Mouse (Mus musculus): ENCODE measurements at regions not wholly inside any gene's neighbourhood (a gene's known extent, or its start where the extent isn't known, plus 50 kb on each side); places are given as distances from the start of the nearest gene placed in this dataset.
A peak's percentile ranks its signal among the peaks of the same experiment; 100 is the strongest.

DNA sequence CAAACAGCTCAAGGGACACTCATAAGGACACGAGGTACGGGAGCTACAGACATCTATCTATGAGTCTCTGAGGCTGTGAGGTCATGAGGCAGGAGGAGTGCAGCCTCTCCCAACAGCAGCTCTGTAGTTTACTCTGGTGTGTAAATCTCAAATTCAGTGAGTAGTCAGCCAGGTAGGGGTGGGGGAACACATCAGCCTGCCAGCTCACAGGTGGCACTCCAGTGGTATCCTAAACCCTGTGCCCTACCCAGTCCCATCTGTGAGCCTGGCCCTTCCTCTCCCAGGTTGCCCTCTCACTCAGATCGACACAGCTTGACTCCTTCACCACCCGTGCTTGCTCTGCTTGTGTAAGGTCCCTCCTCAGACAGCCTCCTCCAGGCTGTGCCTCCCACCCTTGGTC, 202.2 kb downstream of the Sipa1l2 start:
- no peak for DNase-seq (ENCODE audit: low spot score in 2 of 2)

DNA sequence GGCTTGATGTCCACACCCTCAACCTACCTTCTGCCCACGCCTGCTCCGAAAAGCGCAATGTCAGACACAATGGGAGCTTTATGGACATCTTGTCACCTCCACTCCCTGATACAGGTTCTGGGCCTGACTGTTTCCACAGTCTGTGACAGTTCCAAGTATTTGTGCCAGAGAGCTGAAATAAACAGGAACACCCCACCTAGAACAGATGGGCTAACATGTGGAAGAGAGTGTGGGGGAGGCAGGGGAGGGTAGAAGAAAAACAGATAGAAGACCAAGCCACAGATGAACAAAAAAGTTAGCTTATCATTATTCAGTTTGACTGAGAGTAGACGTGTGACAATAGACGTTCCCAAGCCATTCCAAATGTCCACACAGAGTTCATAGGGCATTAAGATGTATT, 204.6 kb downstream of the Sipa1l2 start:
- DNase-seq (ENCODE audit: low spot score in 2 of 2): peak in 1 of 2 experiments; percentile 40

DNA sequence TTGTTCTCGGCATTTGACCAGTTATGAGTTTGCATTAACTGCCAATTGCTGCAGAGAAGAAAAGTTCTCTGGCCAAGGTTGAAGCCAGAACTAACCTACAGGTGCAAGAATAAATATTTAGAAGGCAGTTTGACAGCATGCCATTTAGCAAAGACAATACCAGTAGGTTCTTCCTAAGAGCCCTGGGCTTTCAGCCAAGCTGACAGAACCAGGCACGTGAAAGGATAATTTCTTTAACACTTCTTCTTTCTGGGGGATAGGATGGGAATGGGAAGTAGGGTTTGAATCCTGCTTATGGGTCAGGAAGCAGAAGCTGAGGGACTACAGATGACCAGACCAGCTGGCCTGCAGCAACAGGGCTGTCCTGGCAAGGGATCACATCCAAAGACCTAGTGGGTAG, 210.2 kb downstream of the Sipa1l2 start:
- DNase-seq (ENCODE audit: low spot score in 2 of 2): no peak

DNA sequence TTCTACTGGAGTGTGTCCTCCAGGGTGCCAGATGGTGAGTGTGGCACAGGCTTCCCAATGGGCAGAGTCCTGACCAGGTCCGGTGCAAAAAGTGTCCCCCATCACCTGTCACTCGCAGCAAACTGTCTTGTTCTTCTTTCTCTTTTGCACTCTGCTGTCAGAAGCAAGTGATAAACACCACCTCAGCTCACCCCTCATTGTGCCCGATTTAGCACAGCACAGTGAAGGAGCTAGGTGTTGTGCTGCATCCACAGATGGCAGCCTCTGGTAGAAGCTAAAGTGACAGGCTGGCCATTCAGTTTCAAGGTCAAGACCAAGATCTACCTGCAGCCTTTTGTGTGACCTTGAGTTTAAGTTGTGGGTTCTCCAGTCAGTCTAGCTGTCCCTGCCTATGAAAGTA, 211.8 kb downstream of the Sipa1l2 start:
- DNase-seq (ENCODE audit: low spot score in 2 of 2): no peak

DNA sequence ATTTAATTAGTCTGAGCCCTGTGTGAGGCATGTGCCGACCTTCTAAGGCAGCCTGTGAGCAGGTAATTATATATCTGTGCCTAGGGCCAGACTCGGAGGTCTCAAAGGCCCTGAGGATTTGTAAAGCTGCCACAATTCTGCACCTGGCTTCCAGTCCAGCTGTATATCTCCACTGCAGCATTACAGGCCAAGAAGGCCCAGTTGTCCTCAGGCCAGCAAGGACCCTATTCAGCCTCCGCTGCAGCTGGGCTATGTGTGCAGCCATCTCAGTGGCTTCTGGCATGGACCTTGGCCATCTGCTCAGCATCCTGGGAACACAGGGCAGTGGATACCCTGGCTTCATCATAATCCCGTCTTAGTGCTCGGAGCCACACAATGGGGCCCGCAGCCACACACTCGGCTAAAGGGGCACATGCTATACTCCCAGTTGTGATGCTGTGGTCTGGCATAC, 214.5 kb downstream of the Sipa1l2 start:
- no peak for DNase-seq (ENCODE audit: low spot score in 2 of 2)

DNA sequence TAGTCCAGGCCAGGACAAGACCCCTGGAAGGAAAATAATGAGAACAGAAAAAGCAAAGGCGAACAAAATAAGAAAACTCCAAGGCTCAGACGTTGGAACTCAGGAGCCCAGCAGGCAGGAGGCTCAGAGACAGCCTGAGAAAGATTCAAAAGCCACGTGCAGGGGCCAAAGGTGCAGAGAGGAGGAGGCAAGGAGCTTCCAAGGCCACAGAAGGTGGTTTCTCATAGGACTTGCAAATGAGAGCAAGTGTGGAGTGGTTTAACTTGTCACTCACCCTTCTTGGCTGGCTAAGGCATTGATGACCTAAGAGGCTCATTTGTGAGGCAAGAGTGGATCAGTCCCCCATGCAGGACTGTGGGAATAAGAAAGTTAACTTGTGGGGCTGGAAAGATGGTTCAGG, 217.3 kb downstream of the Sipa1l2 start:
- no peak for DNase-seq (ENCODE audit: low spot score in 2 of 2)

DNA sequence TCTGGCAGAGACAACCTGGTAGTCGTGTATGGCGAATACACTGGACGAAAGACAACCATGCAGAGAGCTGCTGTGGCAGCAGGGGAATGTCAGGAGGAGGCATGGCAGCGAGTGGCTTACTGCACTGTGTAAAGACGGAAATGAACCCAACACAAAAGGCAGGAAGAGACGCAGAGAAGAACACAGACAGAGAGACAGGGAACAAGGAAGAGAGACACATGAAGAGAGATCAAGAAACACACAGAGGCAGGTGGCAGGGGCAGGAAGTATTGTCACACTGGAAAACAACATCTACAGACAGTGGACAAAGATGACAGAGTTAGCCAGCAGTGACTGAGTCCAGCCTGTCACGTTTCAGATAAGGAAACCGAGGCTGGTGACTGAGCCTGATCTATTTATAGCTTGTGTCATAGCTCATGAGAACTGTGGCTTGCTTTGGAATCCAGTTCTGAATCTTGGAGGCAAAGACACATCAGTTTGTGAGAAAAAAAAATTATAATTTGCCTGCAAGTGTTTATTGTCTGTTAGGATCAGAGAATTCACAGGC, 218.0 kb downstream of the Sipa1l2 start:
- no peak for DNase-seq (ENCODE audit: low spot score in 2 of 2)

DNA sequence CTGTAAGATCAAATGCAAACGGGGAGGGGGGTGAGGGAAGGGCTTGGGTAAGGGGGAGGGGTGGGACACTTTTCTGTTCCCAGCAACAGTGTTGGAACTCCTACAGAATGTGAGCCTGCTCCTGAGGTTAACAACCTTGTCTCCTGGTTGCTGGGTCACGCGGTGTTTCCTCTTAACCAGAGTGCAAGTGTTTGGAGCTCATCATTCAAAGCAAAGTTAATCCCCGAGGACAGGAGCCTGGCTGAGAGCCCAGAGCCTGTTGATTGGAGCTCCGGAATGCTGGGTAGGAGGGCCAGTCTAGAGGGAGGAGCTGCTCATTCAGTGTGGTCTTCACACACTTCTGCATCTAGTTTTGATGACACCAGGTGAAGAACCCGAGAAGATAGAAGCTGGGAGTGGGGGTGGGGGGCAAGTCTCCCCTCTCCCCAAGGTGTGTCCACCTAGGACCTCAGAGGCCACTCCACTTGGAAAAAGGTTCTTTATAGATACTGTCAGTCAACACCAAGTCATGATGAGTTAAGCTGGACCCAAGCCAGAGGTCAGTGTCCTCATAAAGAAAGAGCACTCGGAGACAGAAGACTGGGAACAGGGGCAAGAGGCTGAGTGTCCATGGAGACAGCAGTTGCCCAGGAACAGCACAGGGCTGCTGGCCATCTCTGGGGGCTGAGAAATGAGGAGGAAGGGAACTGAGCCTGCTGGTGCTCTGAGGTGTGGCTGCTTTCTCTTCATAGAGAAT, 220.2 kb downstream of the Sipa1l2 start:
- no peak for DNase-seq (ENCODE audit: low spot score in 2 of 2)

DNA sequence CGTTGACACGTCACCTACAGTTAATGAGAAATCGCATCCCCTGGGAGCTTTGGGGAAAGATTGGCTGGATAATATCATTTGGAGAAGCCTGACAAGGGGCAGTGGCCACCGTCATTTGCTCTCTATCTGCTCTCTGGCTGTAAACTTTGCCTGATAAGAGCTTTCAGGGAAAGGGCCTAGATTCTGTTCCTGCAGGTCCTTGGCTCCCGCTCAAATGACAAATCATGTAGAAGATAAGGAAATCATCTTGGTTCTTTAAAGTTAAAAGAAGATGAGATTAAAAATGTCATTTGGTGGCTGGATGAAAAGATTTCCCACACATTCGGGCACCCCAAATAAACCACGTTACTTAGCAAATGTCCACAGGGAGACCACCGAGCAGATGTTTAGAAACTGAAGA, 223.4 kb downstream of the Sipa1l2 start:
- DNase-seq (ENCODE audit: low spot score in 2 of 2): no peak

DNA sequence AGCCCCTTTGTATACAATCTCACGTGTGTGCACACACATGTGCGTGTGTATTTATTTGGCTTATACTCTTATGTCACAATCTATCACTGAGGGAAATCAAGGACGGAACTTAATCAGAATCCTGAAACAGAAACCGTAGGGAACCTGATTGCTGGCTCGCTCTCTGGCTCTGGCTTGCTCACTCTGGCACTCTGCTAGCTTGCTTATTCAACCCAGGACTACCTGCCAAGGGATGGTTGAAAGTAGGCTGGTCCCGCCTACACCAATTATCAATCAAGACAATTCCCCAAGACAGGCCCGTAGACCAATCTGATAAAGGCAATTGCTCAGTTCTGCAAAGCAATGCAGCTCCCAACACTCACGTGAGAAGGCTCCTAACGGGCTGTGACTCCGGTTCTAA, 224.0 kb downstream of the Sipa1l2 start:
- no peak for DNase-seq (ENCODE audit: low spot score in 2 of 2)

DNA sequence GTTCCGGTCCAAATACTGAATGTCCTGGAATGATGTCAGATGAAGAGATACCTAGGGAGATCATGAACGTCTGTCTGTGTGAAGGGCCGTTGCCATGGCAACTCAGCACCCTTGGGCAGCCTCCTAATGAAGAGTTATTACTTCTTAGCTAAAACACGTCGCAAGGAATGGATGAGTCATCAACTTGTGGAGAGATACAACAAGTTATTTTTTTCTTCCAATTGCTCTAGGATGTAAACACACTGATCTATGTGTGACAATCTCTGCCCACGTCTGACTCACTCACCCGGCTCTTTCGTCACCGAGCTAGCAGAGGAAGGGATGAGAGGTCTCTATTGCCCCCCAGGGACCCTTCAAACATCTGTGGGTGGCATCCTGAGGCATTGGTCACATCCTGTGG, 225.7 kb downstream of the Sipa1l2 start:
- DNase-seq (ENCODE audit: low spot score in 2 of 2): peak; percentile 27 to 50

DNA sequence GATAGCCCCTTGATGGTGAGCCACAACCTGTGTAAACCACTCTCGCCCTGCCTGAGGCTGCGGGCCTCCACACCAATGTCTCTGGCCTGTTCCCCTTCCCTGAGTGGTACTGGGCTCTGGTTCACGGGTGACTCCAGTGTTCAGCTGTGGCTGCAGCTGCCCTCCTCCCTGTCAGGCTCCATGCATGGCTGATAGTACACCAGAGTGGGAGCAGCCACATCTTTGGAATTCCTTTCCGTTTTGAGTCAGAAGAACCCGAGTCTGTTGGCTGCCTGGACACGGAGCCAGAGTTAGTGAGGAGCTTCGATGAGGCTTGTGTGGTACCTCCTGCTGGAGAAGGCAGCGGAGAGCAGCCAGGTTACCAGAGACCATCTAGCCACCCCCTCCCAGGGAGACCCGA, 227.1 kb downstream of the Sipa1l2 start:
- no peak for DNase-seq (ENCODE audit: low spot score in 2 of 2)

DNA sequence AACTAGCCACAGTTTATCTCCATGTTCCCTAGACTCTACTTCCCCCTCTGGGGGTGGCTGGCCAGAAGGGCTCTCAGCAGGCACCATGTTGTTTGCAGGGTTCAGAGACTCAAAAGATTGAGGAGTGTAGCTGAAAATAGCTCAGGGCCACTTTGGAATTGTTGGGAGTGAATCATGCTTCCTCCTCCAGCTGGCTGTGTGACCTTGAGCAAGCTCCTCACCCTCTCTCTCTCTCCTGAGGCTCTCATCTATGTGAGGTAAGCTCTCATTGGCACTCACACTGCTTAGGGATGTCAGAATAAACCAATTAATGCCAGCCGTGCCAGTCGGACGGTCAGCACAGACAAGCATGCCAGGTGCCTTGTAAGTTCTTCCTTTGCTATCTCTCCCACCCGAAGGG, 228.0 kb downstream of the Sipa1l2 start:
- no peak for DNase-seq (ENCODE audit: low spot score in 2 of 2)

DNA sequence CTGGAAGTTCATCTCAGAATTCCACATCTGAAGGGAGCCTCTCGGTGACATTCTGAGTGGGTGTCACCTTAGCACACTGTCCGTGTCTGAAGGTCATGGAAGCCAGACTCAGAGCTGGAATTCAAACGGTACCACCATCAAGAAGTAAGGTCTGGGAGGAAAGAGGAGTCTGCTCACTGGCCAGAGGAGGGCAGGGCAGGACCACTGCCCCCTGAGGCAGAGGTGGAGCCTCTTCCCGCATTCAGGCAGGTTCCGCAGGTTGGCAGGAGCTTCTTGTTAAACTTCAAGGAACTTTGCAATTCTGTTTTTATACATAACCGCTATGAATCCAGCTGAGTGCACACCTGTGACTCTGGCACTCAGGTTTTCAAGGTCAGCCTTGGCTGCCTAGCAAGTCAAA, 231.4 kb downstream of the Sipa1l2 start:
- DNase-seq (ENCODE audit: low spot score in 2 of 2): no peak

DNA sequence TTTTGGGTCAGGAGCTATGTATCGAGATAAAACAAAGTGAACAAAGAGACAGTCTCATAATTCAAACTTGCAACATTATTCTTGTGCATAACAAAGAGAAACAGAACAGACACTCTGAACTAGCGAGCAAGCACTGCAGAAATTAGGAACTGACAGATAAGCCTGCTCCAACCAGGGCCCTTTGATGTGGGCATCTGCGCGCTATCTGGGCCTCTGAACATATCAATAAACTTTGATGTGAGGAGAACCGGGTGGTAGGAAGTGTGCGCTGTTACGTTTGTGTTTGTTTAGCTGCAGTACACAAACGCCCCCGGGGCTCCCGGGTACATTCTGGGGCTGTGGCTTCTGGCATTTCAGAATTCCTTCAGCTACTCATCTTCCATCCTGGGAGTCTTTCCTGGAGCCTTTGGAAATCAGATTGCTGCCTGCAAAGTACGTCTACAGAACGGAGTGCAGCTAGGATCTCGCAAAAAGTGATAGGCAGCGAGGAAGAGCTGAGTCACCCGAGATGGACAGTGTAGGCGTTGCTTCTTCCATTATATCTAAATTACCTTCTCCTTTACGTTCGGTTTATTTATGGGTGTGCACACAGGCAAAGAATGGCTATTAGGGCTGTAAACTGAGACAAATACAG, 232.0 kb downstream of the Sipa1l2 start:
- DNase-seq (ENCODE audit: low spot score in 2 of 2): no peak

DNA sequence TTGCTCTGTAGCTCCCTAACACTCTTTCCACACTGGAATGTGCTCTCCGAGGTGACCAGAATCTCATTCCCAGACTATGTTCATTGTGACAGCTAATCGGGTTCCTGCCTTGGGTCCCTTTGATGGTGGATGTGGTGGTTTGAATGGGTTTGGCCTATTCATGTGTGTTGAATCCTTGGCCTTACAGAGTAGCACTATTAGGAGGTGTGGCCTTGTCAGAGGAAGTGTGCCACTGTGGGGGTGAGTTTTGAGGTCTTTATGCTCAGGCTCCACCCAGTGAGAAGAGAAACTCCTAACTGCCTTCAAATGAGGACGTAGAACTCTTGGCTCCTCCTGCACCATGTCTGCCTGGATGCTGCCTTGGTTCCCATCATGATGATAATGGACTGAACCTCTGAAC, 232.8 kb downstream of the Sipa1l2 start:
- no peak for DNase-seq (ENCODE audit: low spot score in 2 of 2)

DNA sequence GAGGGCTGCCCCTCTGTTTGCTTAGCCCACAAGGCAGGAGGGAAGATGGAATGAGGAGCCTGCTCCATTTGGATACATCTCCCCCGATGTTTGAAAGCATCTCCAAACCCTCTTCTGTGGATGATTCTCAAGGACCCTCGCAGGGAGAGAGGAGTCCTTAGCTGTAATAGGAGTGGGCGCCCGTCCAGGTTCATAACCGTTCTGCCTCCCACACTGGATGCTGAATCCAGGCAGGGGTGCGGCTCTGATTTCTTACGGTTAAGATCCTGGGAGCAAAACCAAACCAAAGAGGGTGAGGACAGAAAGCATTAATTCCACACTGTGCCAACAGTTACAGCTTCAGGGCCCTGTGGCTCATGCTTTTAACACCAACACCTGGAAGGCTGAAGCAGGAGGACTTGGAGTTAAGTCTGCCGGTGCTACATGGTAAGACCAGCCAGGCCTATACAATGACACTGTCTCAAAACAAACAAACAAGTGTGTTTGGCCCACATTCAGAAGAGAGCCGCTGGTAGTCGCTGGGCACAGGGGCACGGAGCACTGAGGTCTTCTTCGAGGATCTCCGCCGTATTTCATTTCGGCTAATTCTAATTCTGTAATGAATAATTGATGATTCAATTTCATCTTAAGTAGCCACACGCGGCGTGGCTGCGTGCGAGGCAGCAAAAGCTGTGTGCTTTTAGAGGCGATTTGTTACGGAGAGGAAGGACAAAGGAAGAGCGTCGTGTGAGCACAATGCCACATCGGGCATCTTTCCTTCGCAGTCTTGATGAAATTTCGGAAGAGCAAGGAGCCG, 233.8 kb downstream of the Sipa1l2 start:
- no peak for DNase-seq (ENCODE audit: low spot score in 2 of 2)

DNA sequence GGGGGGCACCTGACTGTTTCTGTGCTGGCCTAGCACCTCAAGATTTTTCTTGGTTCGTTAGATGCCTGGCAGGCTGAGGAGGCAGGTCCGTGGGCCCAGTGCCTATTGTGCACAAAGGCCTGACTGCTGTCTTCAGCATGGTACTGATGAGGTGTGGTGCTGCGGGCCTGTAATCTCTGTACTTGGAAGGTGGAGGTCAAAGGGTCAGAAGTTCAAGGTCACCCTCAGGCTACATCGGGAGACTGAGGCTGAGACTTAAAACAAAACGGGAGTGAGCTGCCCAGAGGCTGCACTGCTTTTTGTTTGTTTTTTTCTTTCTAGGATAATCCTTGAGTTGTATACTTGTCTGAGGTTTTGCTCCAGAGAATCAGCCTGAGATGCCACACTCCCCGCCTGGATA, 234.4 kb downstream of the Sipa1l2 start:
- no peak for DNase-seq (ENCODE audit: low spot score in 2 of 2)

DNA sequence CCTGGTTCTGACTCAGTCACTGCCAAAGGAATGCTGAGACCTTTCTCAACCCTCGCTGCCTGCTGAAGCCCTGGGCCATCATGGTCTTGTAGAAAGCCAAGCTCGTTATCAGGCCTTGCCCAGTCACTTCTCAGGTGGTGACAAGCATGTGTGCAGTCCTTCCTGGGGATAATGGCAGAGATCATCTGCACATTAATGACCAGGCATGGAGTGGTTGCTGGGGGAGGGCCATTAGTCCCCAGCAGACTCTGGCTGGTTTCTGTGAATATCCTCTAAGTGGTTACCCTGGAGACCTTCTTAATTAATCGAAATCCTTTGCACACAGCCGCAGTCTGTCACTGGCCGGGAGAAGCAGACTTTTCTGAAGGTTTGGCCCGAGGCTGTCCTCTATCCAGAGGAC, 239.0 kb downstream of the Sipa1l2 start:
- DNase-seq (ENCODE audit: low spot score in 2 of 2): no peak

DNA sequence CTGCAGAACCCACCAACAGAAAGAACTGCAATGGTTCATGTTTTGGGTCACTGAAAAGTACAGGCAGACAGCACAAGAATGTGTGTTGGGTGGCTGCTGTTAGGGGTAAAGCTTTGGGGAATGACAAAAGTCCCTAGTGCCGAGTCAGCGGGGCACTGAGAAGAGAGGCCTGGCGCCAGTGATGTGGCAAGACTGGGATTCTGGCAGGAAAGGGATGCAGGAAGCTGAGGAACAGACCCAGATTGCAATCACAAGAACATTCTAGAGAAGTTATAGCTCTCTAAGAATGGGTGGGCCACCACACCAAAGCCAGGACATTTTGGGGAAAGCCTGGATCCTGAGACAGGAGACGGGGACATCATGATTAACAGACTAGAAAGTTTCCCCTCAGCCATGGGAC, 241.0 kb downstream of the Sipa1l2 start:
- DNase-seq (ENCODE audit: low spot score in 2 of 2): no peak

DNA sequence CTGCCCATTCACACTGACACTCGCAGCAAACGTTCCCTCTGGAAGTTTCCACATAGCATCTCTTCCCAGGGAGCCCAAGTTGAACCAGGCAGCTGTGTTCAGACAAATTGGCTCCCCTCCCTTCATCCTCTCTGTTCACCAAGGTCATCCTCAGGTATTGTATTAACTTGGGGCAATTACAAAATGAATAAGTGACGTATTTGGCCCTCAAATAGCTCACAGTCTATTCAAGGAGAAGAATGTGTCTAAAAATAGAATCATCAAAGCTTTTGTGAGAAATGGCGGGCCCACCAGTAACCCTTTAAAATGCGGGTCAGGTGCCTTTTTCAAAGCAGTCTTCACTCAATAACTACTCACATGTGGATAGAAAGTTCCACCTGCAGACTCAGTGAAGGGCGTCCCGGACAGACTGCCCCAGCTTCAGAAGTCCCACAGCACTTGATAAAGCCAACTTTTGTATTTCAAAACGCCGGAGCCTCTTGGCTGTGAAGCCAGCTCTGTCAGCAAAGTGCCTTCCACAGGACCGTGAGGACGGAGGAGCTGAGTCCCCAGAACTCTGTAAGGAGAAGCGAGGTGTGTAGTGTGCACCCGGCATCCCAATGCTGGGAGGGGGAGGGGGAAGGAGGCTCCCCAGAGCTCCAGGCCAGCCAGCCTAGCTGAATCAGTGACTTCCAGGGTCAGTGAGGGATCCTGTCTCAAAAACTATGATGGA, 241.9 kb downstream of the Sipa1l2 start:
- no peak for DNase-seq (ENCODE audit: low spot score in 2 of 2)

Measured in left cerebral cortex, adult 18-20 months (tissue).